Mouse (Mus musculus) kidney, adult 8-10 months (tissue): Measurements from ENCODE around the gene Arrdc5.
A peak's percentile ranks its signal among the peaks of the same experiment; 100 is the strongest.

Experiments used
- DNase-seq, 2 experiments: peaks; one replicate each; pipeline ENCODE4 v3.0.0; 2022

Arrdc5 gene

DNA sequence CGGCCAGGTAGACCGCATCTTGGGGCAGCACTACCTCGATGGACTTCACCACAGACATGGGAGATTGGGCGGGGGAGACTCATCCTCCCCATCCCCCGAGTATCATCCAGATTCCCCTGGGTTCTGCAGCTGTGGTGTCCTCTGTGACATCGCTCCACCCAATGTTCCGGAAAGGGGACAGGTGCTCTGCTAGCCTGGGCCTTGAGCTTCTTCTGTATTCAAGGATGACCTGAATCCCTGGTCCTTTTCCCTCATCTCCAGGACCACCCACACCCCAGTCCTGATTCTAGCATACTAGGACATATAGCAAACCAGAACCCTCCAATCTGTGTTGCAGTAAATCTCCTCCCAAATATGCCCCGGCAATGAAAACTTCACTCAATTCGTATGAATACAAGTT lies at the start of gene Arrdc5:
TSS of gene Arrdc5 (minus strand) at position 101 of the 400 bp plus-strand sequence.
- DNase-seq: no peak

DNA sequence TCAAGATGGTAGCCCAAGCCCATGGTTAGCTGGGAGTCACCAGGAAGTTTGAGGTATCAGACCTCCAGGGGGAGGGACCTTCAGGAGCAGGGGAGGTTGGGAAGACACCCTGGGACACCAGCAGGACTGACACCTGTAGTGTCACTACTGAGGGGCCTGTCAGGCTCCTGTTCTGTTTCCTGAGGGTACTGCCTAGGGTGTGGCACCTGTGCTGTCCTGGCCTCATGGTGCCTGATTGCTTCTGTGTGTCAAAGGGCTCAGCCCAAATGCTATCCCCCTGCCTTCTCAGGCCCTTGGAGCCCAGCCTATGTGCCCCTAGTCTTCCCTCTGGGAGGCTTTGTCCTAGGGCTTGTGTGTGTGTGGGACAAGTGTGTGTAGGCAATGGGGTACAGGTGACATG lies 48.5 kb upstream of the Arrdc5 start:
- no peak for DNase-seq

DNA sequence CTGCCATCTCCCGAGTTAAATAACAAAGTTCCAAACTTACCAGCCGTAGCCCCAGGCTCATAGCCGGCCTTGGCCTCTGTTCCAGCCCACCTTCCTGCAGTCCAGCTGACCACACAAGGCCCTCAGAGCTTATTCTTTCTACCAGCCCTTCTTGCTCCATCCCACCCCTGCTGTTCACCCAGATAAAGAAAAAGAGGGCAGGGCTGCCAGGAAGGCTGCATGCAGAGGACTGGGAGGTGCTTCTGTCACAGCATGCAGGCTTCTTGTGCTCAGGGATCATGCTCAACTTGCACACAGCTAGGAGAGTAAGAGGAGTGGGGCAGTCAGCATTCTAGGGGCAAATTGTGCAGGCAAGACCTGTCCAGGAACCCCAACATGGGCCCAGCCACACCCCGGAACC lies 48.0 kb upstream of the Arrdc5 start:
- no peak for DNase-seq

DNA sequence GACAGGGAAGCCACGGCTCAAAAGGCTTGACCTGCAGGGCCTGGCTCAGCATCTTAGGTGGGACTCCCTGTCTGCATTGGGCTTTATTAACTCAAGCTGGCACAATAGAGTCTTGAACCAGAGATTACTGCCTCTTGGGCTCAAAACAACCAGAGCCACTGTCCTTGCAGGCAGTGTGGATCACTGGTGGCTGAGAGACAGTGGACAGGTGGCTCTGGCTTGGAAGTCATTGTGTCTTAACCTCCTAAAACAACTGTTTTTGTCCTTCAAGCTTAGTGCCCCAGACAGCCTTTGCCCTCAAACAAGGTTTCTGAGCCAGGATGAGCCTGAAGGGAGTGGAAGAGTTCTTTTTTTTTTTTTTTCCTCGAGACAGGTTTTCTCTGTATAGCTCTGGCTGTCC lies 45.3 kb upstream of the Arrdc5 start:
- DNase-seq: no peak

DNA sequence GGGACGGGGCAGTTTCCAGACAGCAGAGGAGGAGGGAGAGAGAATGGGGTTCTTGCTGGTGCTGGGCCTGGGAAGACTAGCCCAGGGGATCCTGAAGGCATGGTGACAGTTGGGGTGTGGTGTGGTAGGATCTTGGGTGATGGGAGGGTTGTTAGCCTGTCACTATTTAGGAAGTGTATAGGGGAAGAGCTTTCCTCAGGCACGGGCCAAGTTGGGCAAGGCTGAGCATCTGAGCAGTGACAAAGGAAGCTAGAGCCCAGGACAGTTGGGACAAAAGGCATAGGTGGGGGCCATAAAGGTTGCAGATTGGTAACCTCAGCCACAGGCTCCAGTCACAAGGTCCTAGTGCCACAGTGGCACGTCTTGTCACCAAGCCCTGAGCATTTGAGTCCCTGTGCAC lies 43.4 kb upstream of the Arrdc5 start:
- no peak for DNase-seq

DNA sequence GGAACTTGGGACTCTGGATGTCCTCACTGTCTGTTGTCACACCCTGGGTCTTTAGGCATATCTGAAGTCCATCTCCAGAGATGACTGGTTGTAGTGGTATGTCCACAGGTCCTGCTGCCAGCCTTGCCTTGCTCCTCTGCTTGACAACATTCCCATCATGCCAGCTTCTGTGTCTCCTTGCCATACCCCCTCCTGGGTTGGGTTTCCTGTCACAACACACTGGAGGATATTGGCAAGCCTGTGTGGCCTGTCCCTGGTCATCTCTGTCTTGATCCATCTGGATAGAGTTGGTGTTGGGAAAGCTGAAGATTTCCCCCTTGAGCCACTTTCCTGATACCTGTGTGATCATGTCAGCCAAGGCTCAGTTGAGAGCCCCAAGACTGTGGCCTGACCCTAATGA lies 40.6 kb upstream of the Arrdc5 start:
- no peak for DNase-seq

DNA sequence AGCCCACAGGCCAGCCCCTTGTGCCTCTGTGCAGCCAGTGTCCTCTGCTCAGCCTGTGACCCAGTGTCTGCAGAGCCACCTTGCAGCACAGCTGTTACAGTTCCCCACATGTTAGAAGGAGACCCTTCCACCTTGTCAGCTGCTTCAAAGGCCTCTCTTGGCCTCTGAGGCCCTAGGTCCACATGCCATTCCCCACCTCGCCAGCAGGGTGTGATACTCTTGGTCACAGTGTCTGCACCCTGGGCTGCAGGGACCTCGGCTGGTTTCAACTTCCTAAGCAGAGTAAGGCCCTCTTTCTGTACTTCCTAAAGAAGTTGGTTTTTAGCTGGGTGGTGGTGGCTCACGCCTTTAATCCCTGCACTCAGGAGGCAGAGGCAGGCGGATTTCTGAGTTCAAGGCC lies 38.8 kb upstream of the Arrdc5 start:
- peak in 1 of 2 experiments; percentile 50 for DNase-seq

DNA sequence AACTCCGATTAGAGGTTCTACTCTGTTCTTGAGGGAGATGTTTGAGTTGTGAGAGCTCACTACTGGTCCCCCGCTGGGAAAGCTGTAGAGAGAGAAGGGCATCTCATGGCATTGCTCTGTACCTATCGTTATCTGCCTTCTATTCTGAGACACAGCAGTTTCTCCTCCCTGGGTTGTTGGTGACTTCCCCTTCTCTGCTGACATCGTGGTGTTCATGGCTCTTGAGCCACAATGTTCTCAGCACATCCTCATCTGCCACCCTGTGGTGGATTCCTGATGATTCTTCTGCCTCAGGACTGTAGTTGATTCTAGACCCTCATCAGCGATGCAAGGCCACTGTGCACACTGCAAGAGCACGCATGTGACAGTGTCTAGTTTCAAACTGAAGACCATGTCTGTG lies 37.7 kb upstream of the Arrdc5 start:
- DNase-seq: no peak

DNA sequence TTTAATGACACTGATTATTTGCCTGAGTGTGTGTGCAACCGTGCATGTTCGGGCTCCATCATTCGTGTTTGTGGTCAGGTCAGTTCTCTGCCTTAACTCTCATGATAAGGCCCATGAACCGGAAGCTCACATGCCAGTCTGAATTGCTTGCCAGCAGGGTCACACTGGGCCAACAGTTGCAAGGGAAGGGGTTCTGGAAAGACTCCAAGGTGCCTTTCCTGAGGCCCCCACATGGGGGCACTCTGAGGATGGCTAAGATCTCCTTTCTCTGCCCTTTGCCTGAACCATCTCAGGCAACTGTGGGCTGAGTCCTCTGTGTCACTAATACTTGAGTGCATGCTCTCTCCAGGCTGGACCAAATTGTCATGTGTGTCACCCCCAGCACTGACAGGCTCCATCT lies 37.1 kb upstream of the Arrdc5 start:
- peak; percentile 69 to 76 for DNase-seq

DNA sequence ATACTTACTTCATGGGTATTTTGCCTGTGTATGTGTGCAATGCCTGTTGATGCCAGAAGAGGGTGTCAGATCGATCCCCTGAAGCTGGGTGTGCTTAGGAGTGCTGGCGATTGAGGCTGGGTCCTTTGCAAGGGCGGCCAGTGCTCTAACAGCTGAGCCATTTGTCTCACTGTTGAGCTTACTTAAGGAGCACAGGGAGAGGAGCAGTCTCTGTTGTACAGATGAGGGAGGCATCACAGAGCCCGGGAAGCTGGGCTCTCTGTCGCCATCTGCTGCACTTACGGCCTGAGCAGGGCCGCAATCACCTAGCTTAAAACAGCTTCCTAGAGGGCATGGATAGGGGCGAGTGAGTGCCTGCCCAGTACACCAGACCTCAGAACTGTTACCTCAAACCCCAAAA lies 32.9 kb upstream of the Arrdc5 start:
- no peak for DNase-seq

DNA sequence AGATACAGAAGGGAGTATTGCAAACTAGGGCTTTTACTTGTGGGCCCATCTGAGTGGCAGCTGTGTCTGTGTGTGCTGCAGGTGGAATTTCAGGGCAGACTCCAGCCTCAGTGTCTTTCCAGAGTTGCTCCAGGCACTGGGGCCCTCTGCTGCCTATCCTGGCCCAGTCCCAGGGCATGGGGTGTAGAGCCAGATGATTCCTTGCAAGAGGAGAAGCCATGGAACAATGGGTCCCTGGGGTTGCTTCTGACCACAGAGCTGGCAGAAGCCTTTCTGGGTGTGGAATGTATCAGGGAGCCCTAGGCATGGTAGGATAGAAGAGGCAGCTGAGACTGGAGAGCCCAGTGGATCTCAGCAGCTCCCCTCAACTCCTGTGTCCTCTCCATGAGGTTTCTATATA lies 31.2 kb upstream of the Arrdc5 start:
- DNase-seq: no peak

DNA sequence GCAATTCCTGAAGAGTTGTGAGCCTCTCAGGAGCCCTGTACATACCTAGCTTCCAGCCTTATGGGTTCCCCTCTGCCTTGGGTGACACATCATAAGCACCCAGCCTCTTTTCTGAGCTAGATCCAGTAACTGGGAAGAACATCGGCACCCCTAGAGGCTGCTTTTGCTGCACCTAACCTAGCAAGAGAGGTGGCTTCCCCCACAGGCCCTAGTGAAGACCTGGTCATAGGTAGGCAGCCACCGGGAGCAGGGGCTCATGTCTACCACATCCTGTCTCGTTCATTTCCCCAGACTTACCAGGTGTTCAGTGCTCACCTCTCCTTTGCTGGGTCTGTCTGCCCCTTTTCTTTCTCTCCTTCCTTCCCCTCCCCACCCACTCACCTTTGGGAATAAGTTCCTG lies 30.3 kb upstream of the Arrdc5 start:
- no peak for DNase-seq

DNA sequence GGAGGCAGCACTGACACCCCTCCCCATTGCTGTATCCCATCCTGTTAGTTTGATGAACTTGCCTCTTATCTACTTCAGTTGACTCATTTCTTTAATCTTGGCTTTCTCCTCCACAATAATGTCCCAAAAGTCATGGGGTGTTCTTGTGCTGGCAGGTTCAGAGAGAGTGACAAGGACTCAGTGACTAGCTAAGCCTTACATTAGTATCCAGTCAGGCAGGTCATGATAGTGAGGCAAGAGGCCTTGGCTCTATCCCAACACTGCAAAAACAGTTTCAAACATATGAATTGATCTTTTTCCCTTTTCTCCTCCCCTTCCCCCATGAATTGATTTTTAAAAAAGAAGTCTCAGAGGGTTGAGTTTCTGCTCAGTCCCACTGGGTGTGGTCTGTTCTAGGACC lies 29.2 kb upstream of the Arrdc5 start:
- no peak for DNase-seq

DNA sequence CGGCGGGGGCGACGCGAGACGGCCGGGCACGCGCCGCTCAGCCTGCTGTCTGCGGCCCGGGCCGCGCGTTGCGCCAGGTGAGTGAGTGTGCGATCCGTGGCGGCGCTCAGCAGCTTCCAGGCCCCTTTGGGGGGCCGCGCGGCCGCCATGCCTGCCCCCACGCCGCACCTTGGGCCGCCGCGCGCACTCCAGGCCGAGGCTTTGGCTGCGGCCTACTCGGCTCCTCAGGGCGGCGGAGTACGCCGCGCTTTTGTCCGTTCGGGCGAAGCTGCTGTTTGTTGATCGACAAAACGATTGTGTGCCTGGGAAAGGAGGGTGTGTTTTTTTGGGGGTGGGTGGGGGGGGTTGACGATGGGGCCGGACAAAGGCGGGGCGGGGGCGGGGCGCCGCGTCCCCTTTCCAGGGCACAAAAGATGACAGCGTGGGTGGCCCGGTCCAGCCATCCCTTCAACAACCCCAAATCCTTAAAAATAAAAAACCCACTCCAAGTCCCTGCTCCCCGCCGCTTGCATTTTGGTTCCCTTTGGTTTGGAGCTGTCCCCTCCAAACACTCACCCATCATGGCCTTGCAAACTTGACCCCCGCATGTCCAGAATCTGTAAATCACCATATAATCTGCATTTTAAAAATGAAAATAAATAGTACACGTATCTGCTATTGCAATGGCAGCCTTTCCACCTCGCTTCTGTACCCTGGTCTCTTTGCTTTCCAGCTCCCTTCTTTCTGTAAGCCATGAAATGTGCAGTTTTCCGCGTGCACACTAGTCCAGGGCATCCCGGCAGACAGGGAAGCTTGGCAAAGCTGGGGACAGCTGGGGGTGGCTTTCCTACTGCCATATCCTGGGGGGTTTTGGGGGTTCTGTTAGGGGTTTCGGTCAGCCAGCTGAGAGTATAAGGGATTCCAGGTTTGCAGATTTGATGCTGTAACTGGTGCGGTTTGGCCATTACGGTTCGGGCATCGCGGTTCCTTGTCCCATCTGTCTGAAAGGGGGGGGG lies 26.4 kb upstream of the Arrdc5 start:
- DNase-seq: no peak

DNA sequence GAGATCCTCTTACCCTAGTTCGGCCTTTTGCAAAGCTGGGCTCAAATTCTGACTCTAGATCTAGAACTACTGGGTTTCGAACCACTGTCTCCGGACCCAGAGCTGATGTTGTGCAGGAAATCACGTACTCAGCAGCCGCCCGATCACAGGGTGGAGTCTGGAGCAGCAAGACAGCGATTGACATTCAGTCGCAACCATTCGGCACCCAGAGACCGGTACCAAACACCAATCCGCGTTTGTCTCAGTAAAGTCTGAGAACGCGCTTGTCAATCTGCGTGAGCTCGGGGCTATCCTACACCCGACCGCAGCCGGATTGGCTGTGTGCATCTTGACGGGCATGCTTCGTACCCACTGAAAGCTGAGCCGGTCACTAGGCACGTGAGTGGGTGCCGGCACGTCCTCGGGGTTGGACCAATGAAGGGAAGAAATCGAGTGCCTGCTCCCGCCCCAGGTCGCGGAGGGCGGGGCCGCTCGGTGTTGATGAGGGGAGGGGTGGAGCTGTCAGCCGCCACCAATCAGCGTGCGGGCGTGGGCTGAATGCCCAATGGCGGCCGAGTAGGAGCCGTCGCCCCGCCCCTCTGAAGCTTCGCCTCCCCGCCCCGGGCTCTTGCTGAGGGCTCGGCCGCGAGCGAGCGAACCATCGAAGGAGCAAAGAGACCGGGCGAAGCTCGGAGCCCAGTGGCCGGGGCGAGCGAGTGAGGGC lies 25.5 kb upstream of the Arrdc5 start, which contains the start of gene Kdm4b:
TSS of gene Kdm4b (plus strand) at position 613 of the 703 bp plus-strand sequence.
- peak; percentile 99 to 100 for DNase-seq

DNA sequence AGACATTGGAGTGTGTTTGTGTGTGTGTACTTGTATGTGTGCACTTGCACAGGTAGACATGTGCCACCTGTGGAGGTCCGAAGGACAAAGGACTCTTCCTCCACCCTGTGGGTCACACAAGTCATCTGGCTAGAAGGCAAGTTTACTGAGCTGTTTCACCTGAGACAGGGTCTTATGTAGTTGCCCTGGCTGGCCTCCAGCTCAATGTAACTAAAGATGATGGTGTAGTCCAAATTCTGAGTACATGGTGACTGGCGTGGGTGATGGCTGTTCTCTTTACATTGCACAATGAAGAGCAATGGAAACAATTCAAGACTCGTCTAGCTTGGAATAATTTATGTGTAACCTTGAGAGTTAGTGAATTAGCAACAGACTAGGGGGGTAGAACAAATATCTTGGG lies 24.3 kb upstream of the Arrdc5 start:
- DNase-seq: no peak

DNA sequence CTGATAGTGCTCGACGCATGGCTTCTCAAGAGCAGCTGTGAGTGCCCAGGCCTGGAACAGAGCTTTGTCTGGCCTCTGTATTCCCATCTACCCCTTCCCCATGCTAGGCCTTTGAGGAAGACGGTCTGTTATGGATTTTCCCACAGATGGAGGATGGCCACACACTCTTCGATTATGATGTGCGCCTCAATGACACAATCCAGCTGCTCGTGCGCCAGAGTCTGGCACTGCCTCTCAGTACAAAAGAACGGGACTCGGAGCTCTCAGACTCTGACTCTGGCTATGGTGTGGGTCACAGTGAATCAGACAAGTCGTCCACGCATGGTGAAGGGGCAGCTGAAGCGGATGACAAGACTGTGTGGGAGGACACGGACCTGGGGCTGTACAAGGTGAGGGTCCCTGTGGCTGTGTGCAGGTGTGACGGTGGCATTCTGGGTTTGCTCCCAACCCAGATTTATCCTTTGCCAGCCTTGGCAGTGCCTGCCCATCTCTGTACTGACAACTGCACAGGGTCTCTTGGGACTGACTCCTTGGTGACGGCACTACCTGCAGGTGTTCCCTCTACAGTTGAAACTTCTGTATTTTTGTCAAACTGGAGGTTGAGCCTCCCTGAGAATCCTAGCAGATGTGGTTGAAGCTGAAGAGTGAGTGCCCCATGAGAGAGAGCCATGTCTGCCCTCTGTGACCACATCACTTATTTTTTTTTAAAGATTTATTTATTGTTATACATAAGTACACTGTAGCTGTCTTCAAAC lies 9.3 kb upstream of the Arrdc5 start:
- no peak for DNase-seq

DNA sequence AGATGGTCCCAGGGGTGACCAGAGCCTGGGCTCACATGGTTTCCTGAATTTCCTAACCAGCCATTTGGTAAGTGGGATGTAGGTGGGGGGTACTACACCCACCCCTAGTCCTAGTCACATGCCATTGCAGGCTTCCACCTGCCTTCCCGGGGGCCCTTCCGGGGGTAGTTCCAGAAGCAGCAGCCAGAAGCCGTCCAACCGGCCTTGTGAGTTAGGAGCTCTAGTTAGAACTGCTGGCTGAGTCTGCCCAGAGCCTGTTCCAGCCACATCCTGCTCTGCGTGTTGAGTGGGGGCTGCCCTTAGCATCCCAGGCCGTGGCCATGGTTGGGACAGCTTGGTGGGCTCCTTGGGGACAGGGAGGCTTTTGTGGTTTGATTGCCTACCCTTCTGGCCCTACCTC lies 8.0 kb upstream of the Arrdc5 start:
- DNase-seq: peak; percentile 63 to 73

DNA sequence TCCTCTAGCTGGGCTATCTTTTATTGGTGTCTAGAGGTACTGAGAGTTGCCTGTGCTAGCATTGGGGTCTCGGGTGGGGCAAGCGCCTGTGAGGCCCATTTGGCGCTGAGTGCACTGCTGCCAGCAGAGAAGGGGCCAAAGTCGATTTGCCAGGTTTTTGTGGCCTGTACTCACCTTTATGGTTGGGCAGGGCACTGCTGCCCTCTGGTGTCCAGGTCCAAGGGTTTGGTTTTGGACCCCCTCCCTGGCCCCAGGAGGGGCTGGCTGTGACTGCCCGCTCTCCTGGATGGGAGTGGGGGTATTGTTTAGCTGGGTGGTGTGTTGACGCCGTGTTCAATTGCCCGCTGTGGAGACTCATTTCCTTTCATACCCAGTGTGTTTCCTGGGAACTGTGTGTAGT lies 5.7 kb upstream of the Arrdc5 start:
- DNase-seq: peak in 1 of 2 experiments; percentile 59

DNA sequence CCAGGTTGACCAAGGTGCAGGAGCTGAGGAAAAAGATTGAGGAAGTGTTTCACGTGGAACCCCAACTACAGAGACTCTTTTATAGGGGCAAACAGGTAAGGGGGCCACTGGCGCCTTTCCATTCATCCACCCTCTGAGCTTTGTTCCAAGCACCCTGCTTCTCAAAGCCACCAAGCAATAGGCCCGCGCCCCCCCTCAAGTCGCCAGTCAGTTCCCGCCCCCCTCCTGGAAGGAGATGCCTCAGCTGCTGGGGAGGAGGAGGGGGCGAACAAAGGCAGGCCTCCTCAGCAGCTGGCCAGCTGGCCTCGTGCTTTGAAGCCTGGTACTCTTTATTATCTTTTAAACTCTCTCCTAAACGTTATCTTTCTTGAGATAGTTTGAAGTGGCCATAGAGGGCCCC lies 5.1 kb upstream of the Arrdc5 start:
- no peak for DNase-seq

DNA sequence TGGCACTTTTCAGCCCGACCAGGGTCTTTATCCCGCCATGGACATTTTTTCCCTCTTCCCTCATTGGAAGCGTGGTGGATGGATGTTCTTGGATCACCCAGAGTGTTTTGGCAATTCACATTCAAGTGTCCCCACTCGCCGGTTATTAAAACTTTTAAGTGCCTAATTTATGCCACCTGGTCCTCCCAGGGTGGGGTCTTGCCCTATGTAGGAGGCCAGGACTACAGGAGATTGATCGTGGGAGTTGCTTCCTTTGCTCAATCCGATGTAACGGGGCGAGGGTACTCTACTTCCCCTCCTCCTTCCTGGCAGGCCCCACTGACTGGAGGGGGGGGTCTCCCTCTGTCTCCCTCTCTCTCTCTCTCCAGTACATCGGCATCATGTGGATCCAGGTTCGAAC lies 4.6 kb upstream of the Arrdc5 start:
- no peak for DNase-seq

DNA sequence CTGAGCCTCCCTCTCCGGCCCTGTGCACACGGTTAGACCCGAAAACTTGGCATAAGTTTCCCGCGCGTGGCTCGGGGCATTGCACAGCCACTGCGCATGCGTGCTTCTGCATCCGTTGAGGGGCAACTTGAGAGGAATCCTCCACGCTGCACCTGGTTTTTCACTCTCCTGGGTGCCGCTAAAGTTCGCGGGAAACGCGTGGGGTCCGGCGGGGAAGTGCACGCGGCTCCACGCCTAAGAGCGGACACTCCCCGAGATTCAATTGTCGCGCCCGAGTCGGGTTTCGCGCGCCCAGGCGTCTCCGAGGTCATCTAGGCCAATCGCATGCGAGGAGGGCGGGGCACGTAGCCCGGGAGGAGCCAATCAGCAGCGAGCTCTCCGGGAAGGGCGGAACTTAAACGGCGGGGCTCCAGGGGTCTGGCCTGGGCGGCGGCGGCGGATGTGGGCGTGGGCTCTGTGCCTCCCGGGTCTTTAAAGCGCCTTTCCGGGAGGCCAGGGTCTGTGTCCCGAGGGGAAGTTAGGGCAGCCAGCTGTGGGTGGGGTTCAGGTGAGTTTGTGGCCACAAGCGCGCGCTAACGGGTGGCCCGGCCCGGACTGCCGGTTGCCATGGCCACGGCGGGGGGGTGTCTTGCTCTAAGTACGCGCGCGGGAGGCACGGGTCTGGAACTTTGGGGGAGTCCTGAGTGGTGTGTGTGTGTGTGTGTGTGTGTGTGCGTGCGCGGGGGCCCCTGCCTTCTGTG lies 3.9 kb upstream of the Arrdc5 start:
- peak; percentile 92 to 95 for DNase-seq
